16 mouse cellular contexts compared by ENCODE assay signal in genomic region chr7:116736333-116736732, GRCm38 (mm10).
DNase-seq lines count a peak whose midpoint lies in the region; ATAC-seq and TF ChIP-seq lines count a peak whose summit lies in the region.
"Had no signal": no experiment of that assay in that cellular context is flagged by ENCODE, and none has a peak within 500 bp of the region (broad histone marks: within the 10 kb centered on the region; RNA-seq: fewer than 3 reads in every experiment).

No protein-coding gene starts in this region.

- H3K4me1 ChIP-seq in hindbrain, embryonic 16.5 days (ENCODE audit: control insufficient read depth, insufficient read depth, low read depth, low read length): 0 out of 2 replicates have a peak, but pooled peaks cover 2% of the 10 kb centered on the region
- no peaks in the 10 kb centered on the region for H3K4me1 ChIP-seq in hindbrain, embryonic 11.5 days (replicated peaks; ENCODE audit: control insufficient read depth, insufficient read depth, low read length)
- H3K4me1 ChIP-seq in limb, embryonic 10.5 days: no peaks in the 10 kb centered on the region
- no peaks in the 10 kb centered on the region for H3K4me1 ChIP-seq in midbrain, embryonic 13.5 days (replicated peaks)
- H3K4me1 ChIP-seq: midbrain, embryonic 10.5 days had no signal

- H3K9ac ChIP-seq in hindbrain, embryonic 16.5 days (ENCODE audit: low read depth, low read length): no peak overlapping the region
- H3K9ac ChIP-seq in hindbrain, embryonic 11.5 days (ENCODE audit: low read depth, low read length): no peak overlapping the region
- H3K9ac ChIP-seq in midbrain, embryonic 13.5 days (replicated peaks): no peak overlapping the region

- DNase-seq in cerebellum, postnatal 14 days: peak; percentile 31 to 64
- no peak for DNase-seq in cerebellum, adult 11-12 months
- DNase-seq in hindbrain, embryonic 11.5 days (ENCODE audit: low spot score): no peak
- peak; percentile 89 for DNase-seq in brain, embryonic 14.5 days (ENCODE audit: low read depth)
- peak; percentile 20 for DNase-seq in limb, embryonic 10.5 days (ENCODE audit: low spot score)
- DNase-seq in kidney, postnatal 36 days: no peak
- DNase-seq: cerebellum, adult 8-10 months; gastrocnemius, postnatal 10 days; heart, postnatal 10 days; kidney, adult 8-10 months; kidney, postnatal 25 days; lung, adult 18-20 months; thymus, postnatal 36 days had no signal

- WGBS in hindbrain, embryonic 16.5 days: 42% methylated on average over 4 of the region's 4 CpGs
- 60% methylated on average over 4 of the region's 4 CpGs for WGBS in hindbrain, embryonic 11.5 days
- WGBS in limb, embryonic 10.5 days: 78% methylated on average over 4 of the region's 4 CpGs
- 55% methylated on average over 4 of the region's 4 CpGs for WGBS in midbrain, embryonic 13.5 days

- peak; percentile 60; the same call in 1 of the 2 replicates for ATAC-seq in hindbrain, embryonic 16.5 days
- no peak for ATAC-seq in hindbrain, embryonic 11.5 days (ENCODE audit: low FRiP score)
- ATAC-seq in midbrain, embryonic 13.5 days: no peak

- H3K9me3 ChIP-seq in hindbrain, embryonic 16.5 days (ENCODE audit: control insufficient read depth, low read length): no peaks in the 10 kb centered on the region
- H3K9me3 ChIP-seq in hindbrain, embryonic 11.5 days (ENCODE audit: control insufficient read depth, low read length): no peaks in the 10 kb centered on the region
- no peaks in the 10 kb centered on the region for H3K9me3 ChIP-seq in limb, embryonic 10.5 days (replicated peaks)
- no peaks in the 10 kb centered on the region for H3K9me3 ChIP-seq in midbrain, embryonic 13.5 days
- H3K9me3 ChIP-seq: midbrain, embryonic 10.5 days had no signal

- H3K36me3 ChIP-seq in hindbrain, embryonic 16.5 days (ENCODE audit: control insufficient read depth, insufficient read depth, low read length): no peaks in the 10 kb centered on the region
- H3K36me3 ChIP-seq in hindbrain, embryonic 11.5 days (ENCODE audit: control insufficient read depth, insufficient read depth, low read length): no peaks in the 10 kb centered on the region
- no peaks in the 10 kb centered on the region for H3K36me3 ChIP-seq in limb, embryonic 10.5 days
- H3K36me3 ChIP-seq in midbrain, embryonic 13.5 days: no peaks in the 10 kb centered on the region
- H3K36me3 ChIP-seq: midbrain, embryonic 10.5 days had no signal

- no peak for TF ChIP-seq CTCF in brain, embryonic 14.5 days (IDR thresholded peaks at IDR 0.05; ENCODE audit: borderline replicate concordance, extremely low read depth, insufficient read depth, insufficient read length)

- H3K27me3 ChIP-seq in hindbrain, embryonic 16.5 days (replicated peaks; ENCODE audit: control insufficient read depth, insufficient read depth, low read length): no peaks in the 10 kb centered on the region
- no peaks in the 10 kb centered on the region for H3K27me3 ChIP-seq in hindbrain, embryonic 11.5 days (ENCODE audit: control insufficient read depth, insufficient read depth, low read length)
- no peaks in the 10 kb centered on the region for H3K27me3 ChIP-seq in limb, embryonic 10.5 days (ENCODE audit: low read depth, poor library complexity, severe bottlenecking)
- no peaks in the 10 kb centered on the region for H3K27me3 ChIP-seq in midbrain, embryonic 13.5 days

- no peak overlapping the region for H3K4me3 ChIP-seq in hindbrain, embryonic 16.5 days (ENCODE audit: low read length)
- H3K4me3 ChIP-seq in hindbrain, embryonic 11.5 days (ENCODE audit: low read depth, low read length): no peak overlapping the region
- no peak overlapping the region for H3K4me3 ChIP-seq in limb, embryonic 10.5 days
- no peak overlapping the region for H3K4me3 ChIP-seq in midbrain, embryonic 13.5 days (replicated peaks)
- H3K4me3 ChIP-seq: midbrain, embryonic 10.5 days had no signal

- TF ChIP-seq POLR2A in brain, embryonic 14.5 days (IDR thresholded peaks at IDR 0.05; ENCODE audit: borderline replicate concordance, extremely low read depth, insufficient read depth, insufficient read length, poor library complexity, severe bottlenecking): no peak

- no peak overlapping the region for H3K27ac ChIP-seq in hindbrain, embryonic 16.5 days (ENCODE audit: low read depth, low read length)
- no peak overlapping the region for H3K27ac ChIP-seq in hindbrain, embryonic 11.5 days (ENCODE audit: low read depth, low read length)
- no peak overlapping the region for H3K27ac ChIP-seq in limb, embryonic 10.5 days
- H3K27ac ChIP-seq in midbrain, embryonic 13.5 days: no peak overlapping the region
- H3K27ac ChIP-seq: midbrain, embryonic 10.5 days had no signal

- H3K4me2 ChIP-seq in hindbrain, embryonic 16.5 days (ENCODE audit: low read length): no peak overlapping the region
- no peak overlapping the region for H3K4me2 ChIP-seq in hindbrain, embryonic 11.5 days (replicated peaks; ENCODE audit: low read depth, low read length)
- no peak overlapping the region for H3K4me2 ChIP-seq in midbrain, embryonic 13.5 days (replicated peaks)

Comparison
In these comparisons a context has a peak if more than half of its experiments do, and no peak if none do; other contexts are left out.
1. DNase-seq: peak in cerebellum, postnatal 14 days (2 of 2), brain, embryonic 14.5 days (single experiment) and limb, embryonic 10.5 days (single experiment); none in cerebellum, adult 11-12 months (single experiment), hindbrain, embryonic 11.5 days (single experiment) and kidney, postnatal 36 days (0 of 2).